Mouse (Mus musculus) induced T-regulatory cell, adult 2 months (primary cell): ENCODE measurements at regions not wholly inside any gene's neighbourhood (a gene's known extent, or its start where the extent isn't known, plus 50 kb on each side); places are given as distances from the start of the nearest gene placed in this dataset.

Experiments used
- DNase-seq: peaks from one replicate; pipeline ENCODE4 v3.0.0-alpha.2; 2012; ENCODE audit warnings: low read depth

- DNase-seq, result no peak
Observed at GRCm38 (mm10) chr7:40422125-40422524, 476.0 kb upstream of the Vstm2b start.

DNA sequence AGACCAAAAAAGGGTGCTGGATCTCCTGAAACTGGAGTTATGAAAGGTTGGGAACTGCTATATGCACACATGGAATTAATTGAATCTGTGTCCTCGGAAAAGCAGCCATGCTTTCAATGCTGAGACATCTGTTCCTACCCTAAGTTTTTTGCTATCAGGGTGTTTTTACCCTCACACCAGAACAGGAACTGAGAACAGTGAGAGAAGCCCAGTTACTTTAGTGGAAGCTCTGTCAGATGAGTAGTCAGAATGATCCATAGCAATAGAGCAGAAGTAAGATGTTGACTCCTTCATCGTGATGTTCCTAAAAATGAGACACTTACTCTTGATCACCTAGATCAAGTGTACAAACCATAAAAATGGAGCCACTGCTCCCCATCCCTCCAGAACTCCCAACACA is 468.7 kb upstream of the Vstm2b start:
- DNase-seq, result no peak

DNA sequence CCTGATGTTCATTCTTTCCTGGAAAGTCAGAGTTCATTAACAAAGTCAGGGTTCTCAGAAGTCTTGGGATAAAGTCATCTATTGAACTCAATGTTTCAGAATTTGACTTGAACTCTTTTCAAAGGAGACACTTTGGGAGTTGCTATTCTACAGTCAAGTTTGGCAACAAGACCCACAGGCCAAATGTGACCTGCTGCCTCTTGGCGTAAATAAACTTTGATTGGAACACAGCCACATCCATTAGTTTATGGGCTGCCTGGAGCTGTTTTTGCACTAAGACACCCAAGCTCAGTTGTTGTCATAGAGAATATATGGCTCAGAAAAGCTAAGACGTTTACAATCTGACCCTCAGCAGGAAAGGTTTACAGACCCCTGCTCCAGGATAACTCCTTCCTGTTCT is 464.2 kb upstream of the Vstm2b start:
- DNase-seq, result no peak

DNA sequence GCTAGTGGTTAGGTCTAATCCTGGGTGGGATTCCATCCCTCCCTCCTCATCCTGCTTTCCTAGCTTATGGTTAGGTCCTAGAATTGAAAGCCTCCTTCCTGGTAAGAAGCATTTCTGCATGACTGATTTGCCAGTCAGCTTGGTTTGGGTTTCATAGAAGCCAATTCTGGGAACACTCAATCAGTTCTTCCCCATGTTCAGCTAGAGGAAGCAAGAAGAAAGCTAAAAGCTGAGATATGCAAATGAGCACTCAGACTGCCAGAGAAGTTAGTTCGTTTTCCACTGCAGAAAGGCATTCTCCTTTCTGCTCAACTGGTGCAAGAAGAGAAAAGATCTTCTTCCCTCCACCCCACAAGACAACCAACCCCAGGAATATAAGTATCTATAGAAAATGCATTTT is 457.0 kb upstream of the Vstm2b start:
- DNase-seq, result no peak

DNA sequence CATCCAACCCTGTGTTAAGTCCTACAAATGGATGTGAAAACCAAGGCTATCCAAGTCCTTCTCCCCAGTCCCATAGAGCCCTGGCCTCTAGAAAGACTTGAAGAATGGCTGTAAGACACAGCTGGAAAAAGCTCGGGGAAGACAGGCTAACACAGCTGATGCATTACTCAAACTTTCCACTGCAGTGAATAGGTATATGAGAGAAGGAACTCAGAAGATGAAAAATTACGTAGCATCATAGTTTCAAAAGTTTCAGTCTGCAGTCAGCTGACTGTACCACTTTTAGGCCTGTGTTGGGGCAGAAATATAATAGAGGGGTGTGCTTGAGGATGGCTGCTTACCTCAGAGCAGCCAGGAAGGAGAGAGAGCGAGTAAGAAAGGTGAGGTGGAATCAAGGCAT is 456.3 kb upstream of the Vstm2b start:
- DNase-seq, result no peak

GRCm38 (mm10) chr7:40466382-40466781 is 431.7 kb upstream of the Vstm2b start:
- DNase-seq, result no peak

DNA sequence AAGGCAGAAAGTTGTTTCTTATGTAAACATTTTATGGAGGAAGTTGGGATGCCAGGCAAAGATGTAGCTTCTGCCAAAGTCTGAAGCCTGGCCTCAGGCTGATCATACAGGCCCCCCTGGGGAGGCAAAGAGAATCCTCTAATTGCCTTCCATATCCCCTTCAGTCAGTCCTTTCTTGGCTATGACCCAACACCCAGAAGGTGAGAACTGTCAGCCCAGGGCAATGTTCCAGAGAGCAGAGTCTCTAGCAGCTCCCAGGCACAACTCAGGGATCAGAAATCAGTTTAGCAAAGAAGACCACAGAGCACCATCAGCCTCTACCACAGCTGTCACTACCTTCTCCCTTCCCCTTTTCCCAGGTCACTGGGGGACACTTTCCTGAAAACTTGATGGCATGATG is 410.9 kb upstream of the Vstm2b start:
- no peak for DNase-seq

DNA sequence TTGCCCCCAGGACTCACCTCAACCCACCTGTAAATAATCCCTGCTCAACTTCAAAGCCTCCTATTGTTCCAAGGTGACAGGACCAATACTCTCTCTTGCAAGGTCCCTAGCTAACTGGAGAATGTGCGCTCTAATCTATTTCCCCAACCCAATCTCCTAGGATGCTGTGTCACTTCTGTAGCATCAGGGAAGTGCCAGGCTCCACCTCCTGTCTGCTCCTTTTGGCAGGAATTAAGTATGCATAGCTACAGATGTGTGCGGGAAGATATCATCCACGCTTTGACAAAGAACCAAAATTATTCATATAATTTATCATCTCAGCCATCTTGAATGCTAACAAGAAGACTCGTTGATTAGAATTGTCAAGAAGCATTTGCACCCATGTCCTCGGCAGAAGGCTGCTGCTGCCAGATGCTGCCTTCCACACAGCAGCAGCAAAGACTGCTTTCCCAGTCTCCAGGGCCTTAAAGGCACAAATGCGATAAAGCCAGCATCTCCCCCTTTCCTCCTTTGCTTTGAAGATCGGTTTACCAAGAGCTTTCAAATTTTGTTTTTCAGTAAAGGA is 375.3 kb upstream of the Vstm2b start:
- DNase-seq, result no peak

DNA sequence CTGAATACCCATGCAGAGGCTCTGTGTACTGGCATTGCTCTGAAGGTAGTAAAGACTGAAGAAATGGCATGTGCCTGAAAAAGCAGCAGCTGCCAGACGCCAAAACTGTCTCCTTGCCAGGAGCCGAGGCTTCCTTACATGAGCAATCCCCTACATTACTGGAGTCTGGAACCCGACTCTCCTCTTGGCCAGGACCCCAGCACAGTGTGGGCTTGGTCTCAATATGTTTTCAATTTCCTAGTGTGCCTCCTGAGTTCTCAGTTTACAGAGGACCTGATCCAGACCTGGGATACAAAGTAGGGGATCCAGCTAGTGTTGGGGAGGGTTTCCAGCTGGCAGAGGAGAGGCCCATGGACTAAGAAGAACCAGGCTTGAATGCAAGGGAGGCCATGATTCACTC is 361.5 kb upstream of the Vstm2b start:
- DNase-seq, result no peak

- no peak for DNase-seq
Observed at GRCm38 (mm10) chr7:40537621-40538020, 360.5 kb upstream of the Vstm2b start.

GRCm38 (mm10) chr7:40539789-40540188 is 358.3 kb upstream of the Vstm2b start:
- DNase-seq, result no peak

- no peak for DNase-seq
Observed at GRCm38 (mm10) chr7:40541283-40541682, 356.8 kb upstream of the Vstm2b start.

- no peak for DNase-seq
Observed at GRCm38 (mm10) chr7:40563447-40564118, 334.5 kb upstream of the Vstm2b start.

GRCm38 (mm10) chr7:40575971-40576370 is 322.2 kb upstream of the Vstm2b start:
- no peak for DNase-seq

- DNase-seq, result no peak
Observed at GRCm38 (mm10) chr7:40577365-40577764, 320.8 kb upstream of the Vstm2b start.

DNA sequence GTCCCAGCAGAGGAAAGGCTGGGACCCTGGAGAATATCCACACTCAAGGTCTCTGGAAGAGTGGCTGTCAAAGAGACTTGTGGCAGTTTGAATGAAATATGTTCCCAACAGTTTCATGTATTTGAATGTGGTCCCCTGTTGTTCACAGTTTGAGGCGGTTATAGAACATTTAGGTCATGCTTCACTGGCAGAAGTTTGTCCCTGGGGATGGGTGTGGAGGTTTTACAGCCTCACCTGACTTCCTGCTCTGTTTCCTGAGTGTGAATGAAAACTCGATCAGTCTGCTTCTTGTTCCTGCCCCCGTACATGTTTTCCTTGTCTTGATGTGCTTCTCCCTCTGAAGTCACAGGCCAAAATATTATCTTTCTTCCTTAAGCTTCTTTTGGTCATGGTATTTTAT is 277.4 kb upstream of the Vstm2b start:
- DNase-seq, result no peak

DNA sequence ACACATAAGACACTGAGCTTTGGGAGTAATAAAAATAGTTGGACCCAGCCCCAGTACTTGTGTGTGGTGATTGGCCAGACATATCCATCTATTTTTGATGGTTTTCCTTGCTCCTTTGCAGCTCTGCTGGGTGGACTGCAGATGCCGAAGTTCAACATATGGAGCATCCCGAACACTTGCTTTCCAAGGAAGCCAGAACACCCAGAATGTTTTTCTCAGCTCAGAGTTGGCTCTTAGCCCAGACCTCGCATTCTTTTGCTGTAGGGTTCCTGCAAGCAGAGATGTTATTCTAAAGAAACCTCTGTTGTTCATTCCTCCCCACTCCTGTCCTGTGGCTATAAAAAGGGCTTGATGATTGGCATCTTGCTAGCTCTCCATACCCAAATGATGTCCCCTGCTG is 275.3 kb upstream of the Vstm2b start:
- no peak for DNase-seq

- DNase-seq, result no peak
Observed at GRCm38 (mm10) chr7:40623286-40623685, 274.8 kb upstream of the Vstm2b start.

- no peak for DNase-seq
Observed at GRCm38 (mm10) chr7:40636369-40636768, 261.8 kb upstream of the Vstm2b start.

DNA sequence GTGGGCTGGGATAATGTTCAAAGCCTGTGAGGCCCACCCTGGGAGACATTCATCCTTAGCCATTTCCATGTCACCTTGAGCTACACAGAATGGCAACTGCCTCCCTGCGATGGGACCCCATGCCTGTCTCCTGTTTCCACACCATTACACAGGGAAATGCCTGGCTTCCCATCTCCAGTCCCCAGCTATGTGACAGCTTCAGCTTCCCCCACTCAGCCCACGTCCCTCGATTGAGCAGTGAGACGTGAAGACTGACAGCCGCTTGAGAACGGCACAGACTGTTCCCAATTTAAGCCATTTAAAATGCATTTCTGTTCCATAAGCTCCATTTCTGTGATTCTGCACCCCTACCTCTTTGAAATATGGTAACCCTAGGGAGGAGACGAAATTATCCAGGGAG is 243.1 kb upstream of the Vstm2b start:
- no peak for DNase-seq

DNA sequence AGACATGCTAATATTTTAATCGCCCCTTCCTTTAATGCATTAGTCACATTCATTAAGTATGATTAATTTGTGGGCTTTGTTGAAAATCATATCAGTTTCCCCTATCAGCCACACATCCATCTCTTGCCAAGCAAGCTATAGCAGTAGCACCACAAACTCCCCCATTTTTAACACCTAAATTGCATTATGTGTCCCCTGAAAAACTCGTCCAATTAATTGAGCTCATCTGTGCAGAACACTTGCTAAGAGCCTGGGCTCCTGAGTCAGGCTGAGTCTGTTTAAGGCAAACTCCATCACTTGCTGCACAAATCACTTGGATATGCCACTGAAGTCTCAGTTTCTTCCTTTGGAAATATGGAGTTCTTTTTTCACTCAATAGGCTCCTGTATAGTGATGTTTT is 242.7 kb upstream of the Vstm2b start:
- no peak for DNase-seq

- no peak for DNase-seq
Observed at GRCm38 (mm10) chr7:40659662-40660061, 238.5 kb upstream of the Vstm2b start.

- DNase-seq, result no peak
Observed at GRCm38 (mm10) chr7:40663781-40664180, 234.3 kb upstream of the Vstm2b start.

DNA sequence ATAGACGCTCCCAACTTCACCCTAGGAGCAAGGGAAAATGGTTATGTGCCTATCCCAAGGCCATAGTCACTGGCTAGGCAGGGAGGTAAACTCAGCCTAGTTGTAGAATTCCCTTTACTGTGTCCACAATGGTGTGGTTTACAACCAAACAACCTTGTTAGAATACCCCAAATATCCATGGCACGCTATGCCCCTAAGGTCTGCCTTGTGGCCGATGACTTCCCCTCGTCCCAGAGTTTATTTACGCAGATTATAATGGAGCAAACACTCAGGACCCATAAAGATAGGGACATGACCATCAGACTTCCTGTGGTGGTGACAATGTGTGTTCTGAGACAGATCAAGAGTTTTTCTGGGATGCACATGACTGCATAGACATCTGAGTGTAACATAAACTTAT is 231.5 kb upstream of the Vstm2b start:
- DNase-seq, result no peak
